Mouse (Mus musculus) kidney, postnatal 25 days (tissue): ENCODE data around the gene Gm20388.
A peak's percentile ranks its signal among the peaks of the same experiment; 100 is the strongest.

Source experiments
- DNase-seq, 2 experiments: peaks; one replicate each; pipeline ENCODE4 v3.0.0; 2021; ENCODE audit warnings: mixed read lengths in 2 of 2

Gm20388 gene

GRCm38 (mm10) chr8:121688496-121688895 lies 1777.9 kb downstream of the Gm20388 start:
- no peak for DNase-seq

DNA sequence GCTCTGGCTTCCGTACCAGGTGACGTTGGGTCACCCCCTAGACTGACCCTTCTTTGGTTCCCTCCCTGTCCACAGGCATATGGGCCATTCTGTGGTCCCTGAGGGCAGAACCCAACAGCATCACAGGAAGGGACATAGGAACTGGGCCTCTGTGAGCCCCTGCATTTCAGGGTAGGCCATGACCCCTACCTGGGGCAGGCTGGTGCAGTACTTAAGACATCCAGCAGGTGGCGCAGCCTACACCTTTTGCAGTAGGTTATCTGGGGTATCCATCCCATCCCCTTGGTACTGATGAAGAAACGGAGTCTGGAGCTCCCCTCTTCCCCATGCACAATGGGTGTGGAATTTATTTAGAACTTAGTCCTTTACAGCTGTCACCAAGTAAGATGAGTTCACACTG lies 1783.8 kb downstream of the Gm20388 start:
- DNase-seq, result peak; percentile 57 to 70

DNA sequence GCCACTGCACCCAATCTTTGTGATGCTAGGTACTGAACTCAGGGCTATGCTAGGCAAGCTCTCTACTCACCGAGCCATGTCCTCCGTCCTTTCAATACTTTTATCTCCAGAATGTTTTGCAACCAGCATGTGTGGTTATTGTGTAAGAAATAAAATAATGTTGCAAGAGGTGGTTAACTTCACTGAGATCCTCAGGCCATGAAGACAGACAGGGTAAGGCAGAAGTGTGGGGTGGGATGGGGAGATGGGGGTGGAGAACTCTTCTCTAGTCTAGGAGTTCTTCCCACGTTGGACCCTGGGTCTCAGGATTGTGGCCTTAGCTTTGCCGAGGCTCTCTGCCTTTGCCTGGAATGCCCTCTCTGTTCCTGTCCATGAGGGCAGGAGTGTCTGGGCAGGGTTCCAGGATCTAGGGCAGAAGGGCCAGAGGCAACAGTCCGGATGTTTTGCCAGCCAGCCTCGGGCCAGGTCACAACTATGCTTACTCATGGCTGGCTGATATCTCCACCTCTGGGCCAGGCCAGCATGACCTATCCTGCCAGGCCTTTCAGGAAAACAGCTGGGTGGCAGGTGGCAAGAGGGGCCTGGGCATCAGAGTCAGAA lies 1785.0 kb downstream of the Gm20388 start:
- peak; percentile 91 to 94 for DNase-seq

GRCm38 (mm10) chr8:121697735-121698614 lies 1787.3 kb downstream of the Gm20388 start:
- DNase-seq, result no peak

GRCm38 (mm10) chr8:121698615-121699101 lies 1788.0 kb downstream of the Gm20388 start:
- no peak for DNase-seq

GRCm38 (mm10) chr8:121699936-121700335 lies 1789.3 kb downstream of the Gm20388 start:
- DNase-seq, result no peak

GRCm38 (mm10) chr8:121705174-121705573 lies 1794.5 kb downstream of the Gm20388 start:
- no peak for DNase-seq

- peak in 1 of 2 experiments; percentile 13 for DNase-seq
Measured at GRCm38 (mm10) chr8:121706956-121707355, 1796.3 kb downstream of the Gm20388 start.

DNA sequence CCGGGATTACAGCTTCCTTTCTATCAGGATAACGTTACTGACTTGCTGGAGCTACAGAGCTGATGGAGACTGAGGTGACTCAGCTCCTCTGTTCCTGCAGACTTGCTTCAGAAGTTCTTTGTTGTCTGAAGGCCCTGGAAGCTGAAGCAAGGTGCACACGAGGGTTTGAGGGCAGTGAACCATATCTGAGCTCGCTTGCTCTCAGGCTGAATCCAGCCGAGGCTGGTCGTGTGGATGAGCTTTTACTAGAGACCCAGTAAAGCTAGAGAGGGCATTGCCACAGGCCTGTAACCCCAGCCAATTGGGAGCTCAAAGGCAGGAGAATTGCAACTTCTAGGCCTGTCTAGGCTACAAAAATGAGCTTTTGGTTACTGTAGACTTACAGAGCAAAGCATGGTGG lies 1797.8 kb downstream of the Gm20388 start:
- DNase-seq, result peak; percentile 61 to 85

DNA sequence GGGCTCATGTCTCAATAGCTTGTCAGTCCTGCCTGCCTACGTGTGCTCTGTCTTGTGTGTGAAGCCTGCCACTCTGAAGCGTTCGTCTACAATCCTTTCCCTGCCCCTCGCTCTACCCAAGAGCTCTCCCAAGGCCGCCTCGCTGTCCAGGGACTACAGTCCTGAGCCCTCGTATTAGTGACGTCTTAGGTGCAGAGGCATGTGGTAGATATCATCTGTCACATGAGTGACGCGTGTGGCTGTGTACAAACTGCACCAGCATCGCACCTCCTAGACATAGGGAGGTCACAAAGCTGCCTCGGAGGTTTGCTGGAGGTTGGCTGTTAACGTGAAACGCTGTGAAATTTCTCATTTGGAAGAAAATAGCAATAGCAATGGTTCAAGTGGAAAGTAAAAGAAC lies 1806.9 kb downstream of the Gm20388 start:
- DNase-seq, result no peak

DNA sequence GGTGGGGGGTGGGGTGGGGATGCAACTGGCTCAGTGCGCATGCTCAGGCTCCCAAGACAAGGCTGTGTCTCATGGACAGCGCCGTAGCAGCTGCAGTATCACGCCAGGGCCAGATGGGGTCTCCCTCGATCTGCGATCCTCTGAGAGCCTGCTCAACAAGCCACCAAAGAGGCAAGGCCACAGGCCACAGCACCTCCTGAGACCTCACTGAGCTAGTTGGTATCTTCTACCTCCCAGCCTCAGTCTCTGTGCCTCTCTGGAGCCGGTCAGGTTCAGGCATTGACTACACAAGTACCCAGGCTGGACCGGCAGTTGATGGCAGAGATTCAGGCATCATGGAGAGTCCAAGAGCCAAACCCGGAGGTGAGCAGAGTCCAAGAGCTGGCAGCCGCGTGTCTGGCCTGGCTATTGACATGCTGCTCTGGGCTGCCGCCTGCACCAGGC lies 1807.4 kb downstream of the Gm20388 start:
- peak; percentile 90 for DNase-seq

DNA sequence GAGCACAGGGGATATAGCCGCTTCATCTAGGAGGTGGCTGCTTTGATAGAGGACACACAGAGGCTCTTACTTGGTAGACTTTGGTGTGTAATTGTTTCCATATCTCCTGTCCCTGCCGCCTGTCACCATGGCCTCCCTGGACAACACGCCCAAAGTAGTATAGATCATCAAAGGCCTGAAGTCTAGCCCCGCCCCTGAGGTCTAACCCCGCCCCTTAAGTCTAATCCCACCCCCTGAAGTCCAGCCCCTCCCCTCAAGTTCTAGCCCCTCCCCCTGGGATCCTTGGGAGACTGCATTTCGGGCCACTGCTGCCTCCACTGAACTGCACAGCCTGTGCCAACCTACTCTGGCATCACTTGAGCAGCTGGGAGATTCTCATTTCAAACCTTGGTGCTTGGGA lies 1808.3 kb downstream of the Gm20388 start:
- DNase-seq, result no peak

- DNase-seq, result no peak
Measured at GRCm38 (mm10) chr8:121721072-121721471, 1810.4 kb downstream of the Gm20388 start.

DNA sequence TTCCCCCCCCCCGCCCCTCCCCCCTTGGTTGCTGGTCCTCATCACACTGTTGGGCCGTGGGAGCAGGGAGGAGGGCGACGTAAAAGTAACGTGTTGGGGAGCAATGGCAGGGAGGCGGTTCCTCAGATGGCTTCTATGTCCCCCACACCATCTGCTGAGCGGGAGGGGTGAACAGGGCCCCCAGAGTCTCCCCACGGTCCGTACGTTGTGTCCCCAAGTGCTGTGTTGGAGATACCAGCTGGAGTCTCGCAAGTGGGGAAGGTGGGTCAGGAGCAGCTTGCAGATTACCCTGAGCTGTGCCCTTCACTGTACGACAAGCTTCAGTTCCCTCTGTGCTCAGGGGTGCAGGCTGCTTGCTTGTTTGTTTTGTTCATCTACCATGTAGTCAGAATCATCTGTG lies 1813.2 kb downstream of the Gm20388 start:
- DNase-seq, result no peak

DNA sequence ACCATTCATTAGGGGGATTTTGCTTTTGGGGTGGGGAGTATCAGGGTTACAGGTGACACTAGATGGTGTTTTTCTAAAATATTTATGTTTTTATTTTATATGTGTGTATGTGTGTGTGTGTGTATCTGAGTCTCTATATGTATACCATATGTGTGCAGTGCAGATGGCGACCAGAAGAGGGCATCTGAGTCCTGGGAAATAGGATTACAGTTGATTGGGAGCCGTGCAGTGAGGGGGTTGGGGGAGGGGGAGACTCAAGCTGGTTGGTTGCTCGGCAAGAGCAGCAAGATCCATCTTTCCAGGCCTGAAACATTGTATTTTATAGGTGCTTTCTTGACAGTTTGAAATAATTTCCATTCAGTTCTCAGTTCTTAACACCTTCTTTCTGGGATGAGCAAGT lies 1816.5 kb downstream of the Gm20388 start:
- DNase-seq, result no peak

DNA sequence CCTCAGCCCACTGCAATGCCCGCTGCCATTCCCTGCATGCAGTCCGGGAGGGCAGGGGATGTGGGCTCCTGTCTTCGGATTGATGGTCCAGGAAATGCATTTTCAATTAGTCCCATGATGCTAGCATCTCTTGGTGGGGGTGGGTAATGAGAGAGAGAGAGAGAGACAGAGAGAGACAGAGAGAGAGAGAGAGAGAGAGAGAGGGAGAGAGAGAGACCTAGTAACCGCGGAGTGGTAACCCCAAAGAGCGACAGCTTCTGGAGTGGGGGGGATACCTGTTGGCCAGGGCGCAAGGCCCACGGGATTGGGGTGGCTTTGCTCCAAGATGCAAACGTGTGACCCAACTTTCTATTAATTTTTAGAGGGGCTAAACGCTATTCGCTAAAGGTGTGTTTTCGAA lies 1818.7 kb downstream of the Gm20388 start, which contains the start of gene Jph3:
Jph3 (plus strand) TSS at position 301 of the 400 bp plus-strand sequence.
- no peak for DNase-seq

DNA sequence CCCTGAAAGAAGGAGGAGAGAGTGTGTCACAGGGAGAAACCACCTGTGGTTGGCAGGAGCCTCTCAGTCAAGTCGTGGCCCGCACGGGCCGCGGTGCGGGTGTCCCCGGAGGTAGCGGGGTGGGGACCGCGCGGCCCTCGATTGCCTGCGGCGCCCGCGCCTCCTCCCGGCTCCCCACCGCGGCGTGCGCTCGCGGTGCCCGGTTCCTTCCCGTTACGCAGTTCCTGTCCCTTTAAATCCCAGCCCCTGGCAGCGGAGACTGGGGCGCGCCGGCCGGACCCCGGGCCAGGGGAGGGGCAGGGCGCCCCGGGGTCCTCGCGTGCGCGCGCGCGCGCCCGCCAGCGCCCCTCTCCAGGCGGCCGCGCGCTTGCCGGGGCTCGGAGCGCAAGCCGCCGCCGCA lies 1819.1 kb downstream of the Gm20388 start:
- DNase-seq, result no peak

DNA sequence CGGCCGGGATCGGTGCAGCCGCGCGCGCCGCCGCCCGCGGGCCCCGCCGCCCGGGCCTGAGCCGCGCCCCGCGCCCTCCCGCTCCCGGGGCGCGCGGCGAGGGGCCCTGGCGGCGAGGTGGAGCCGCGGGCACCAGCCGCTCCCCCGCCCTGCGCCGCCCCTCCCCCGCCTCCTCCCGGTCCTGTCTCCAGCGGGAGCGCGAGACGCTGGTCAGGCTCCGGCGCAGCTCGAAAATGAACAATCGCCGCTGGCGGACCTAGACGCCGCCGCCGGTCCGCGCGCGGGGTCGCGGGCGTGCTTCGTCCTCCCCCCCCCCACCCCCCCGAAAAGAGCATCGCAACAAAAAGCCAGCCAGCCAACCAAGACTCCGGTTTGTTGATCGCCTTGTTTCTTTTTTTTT lies 1819.5 kb downstream of the Gm20388 start:
- DNase-seq, result no peak

GRCm38 (mm10) chr8:121730646-121731045 lies 1820.0 kb downstream of the Gm20388 start:
- DNase-seq, result no peak

DNA sequence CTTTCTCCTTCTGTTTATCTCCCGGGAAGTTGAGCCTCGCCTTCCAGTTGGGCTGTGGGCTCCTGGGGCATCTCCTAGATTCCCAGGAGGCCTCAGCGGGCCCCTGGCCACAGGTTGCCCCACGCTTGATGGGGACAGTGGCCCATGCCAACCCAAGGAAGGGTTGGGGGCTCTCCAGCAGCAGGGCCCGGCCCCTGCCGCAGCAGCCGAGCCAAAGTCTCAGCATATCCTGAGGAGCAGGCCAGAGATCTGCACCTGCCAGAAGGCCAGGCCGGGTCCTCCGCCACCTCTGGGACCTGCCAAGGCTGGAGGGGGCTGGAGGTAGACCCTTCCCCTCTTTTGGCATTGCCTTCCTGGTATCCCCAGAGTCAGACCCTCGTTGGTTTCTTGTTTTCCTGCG lies 1820.4 kb downstream of the Gm20388 start:
- no peak for DNase-seq

- DNase-seq, result no peak
Measured at GRCm38 (mm10) chr8:121731471-121732333, 1821.1 kb downstream of the Gm20388 start.

- DNase-seq, result no peak
Measured at GRCm38 (mm10) chr8:121732334-121732665, 1821.7 kb downstream of the Gm20388 start.

DNA sequence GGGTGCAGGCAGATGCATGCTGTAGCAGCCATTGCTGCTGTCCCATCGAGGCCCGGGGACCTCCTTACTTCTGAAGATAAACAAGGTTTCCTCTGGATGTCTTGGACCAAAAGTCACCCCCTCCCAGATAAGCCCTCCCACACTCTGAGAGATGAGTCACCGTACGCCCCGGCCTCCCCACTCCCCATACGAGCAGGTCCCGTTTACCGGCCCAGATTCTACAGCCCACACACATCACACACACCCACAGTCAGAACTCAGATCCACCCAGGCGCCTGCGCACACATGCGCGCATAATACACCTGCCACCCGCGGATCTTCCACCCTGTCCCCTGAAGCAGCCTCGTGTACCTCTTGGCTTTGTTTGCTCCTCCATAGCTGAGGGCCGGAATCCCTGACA lies 1823.6 kb downstream of the Gm20388 start:
- no peak for DNase-seq
